Mouse (Mus musculus): ENCODE results near the gene R3hcc1l.

The R3hcc1l gene

GRCm38 (mm10) chr19:42539414-42540189, 21.0 kb downstream of the R3hcc1l start:
- in situ Hi-C loops (cut with MboI; ENCODE audit: unreplicated experiment in 2 of 2), result no loop called here

GRCm38 (mm10) chr19:42540649-42541048, 22.1 kb downstream of the R3hcc1l start:
- in situ Hi-C loops (cut with MboI; ENCODE audit: unreplicated experiment in 2 of 2), result no loop called here

- in situ Hi-C loops (cut with MboI; ENCODE audit: unreplicated experiment in 2 of 2), result no loop called here
These were observed 40.1 kb downstream of the R3hcc1l start for GRCm38 (mm10) chr19:42558701-42559100.

- in situ Hi-C loops (cut with MboI; ENCODE audit: unreplicated experiment in 2 of 2), result no loop called here
These were observed 43.4 kb downstream of the R3hcc1l start for GRCm38 (mm10) chr19:42561991-42562390.

- in situ Hi-C loops (cut with MboI; ENCODE audit: unreplicated experiment in 2 of 2), result no loop called here
These were observed 44.4 kb downstream of the R3hcc1l start for GRCm38 (mm10) chr19:42562981-42563380.

- in situ Hi-C loops (cut with MboI; ENCODE audit: unreplicated experiment in 2 of 2), result no loop called here
These were observed 45.2 kb downstream of the R3hcc1l start for GRCm38 (mm10) chr19:42563726-42564270.

GRCm38 (mm10) chr19:42566283-42567019, 47.9 kb downstream of the R3hcc1l start:
- in situ Hi-C loops (cut with MboI; ENCODE audit: unreplicated experiment in 2 of 2), result no loop called here

GRCm38 (mm10) chr19:42567020-42567419, 48.5 kb downstream of the R3hcc1l start:
- in situ Hi-C loops (cut with MboI; ENCODE audit: unreplicated experiment in 2 of 2), result no loop called here

GRCm38 (mm10) chr19:42569076-42569475, 50.5 kb downstream of the R3hcc1l start:
- in situ Hi-C loops (cut with MboI; ENCODE audit: unreplicated experiment in 2 of 2), result no loop called here

- in situ Hi-C loops (cut with MboI; ENCODE audit: unreplicated experiment in 2 of 2), result no loop called here
These were observed 52.7 kb downstream of the R3hcc1l start for GRCm38 (mm10) chr19:42571291-42571690.

GRCm38 (mm10) chr19:42575317-42575716, 56.8 kb downstream of the R3hcc1l start:
- in situ Hi-C loops (cut with MboI; ENCODE audit: unreplicated experiment in 2 of 2), result no loop called here

GRCm38 (mm10) chr19:42576856-42577255, 58.3 kb downstream of the R3hcc1l start:
- in situ Hi-C loops (cut with MboI; ENCODE audit: unreplicated experiment in 2 of 2), result no loop called here

GRCm38 (mm10) chr19:42578631-42579030, 60.1 kb downstream of the R3hcc1l start:
- in situ Hi-C loops (cut with MboI; ENCODE audit: unreplicated experiment in 2 of 2), result no loop called here

GRCm38 (mm10) chr19:42580701-42581100, 62.1 kb downstream of the R3hcc1l start:
- in situ Hi-C loops (cut with MboI; ENCODE audit: unreplicated experiment in 2 of 2), result no loop called here

- in situ Hi-C loops (cut with MboI; ENCODE audit: unreplicated experiment in 2 of 2), result no loop called here
These were observed 64.3 kb downstream of the R3hcc1l start for GRCm38 (mm10) chr19:42582811-42583370.

GRCm38 (mm10) chr19:42583677-42584076, 65.1 kb downstream of the R3hcc1l start:
- in situ Hi-C loops (cut with MboI; ENCODE audit: unreplicated experiment in 2 of 2), result no loop called here

- in situ Hi-C loops (cut with MboI; ENCODE audit: unreplicated experiment in 2 of 2), result no loop called here
These were observed 65.6 kb downstream of the R3hcc1l start for GRCm38 (mm10) chr19:42584188-42584587.

- in situ Hi-C loops (cut with MboI; ENCODE audit: unreplicated experiment in 2 of 2), result no loop called here
These were observed 69.1 kb downstream of the R3hcc1l start for GRCm38 (mm10) chr19:42587704-42588103.

- in situ Hi-C loops (cut with MboI; ENCODE audit: unreplicated experiment in 2 of 2), result no loop called here
These were observed 70.7 kb downstream of the R3hcc1l start for GRCm38 (mm10) chr19:42589246-42589645.

- in situ Hi-C loops (cut with MboI; ENCODE audit: unreplicated experiment in 2 of 2), result no loop called here
These were observed 73.0 kb downstream of the R3hcc1l start for GRCm38 (mm10) chr19:42591534-42591933.

- in situ Hi-C loops (cut with MboI; ENCODE audit: unreplicated experiment in 2 of 2), result no loop called here
These were observed 74.9 kb downstream of the R3hcc1l start for GRCm38 (mm10) chr19:42593456-42593855.

All from v-Abl transformed pro-B cells (cell line).